Mouse (Mus musculus): ENCODE data around the gene Gck. TPM values are rescaled to one million over a fixed set of nuclear protein-coding genes. Genes with fewer than 3 reads are reported as not detected.
"Not testable (repeated sequence)": the region's sequence is repeated elsewhere in the genome, so short reads cannot be mapped to it uniquely, and the experiment has no call there.

The Gck gene
- polyA plus RNA-seq, 1 experiment: 0.33 TPM

DNA sequence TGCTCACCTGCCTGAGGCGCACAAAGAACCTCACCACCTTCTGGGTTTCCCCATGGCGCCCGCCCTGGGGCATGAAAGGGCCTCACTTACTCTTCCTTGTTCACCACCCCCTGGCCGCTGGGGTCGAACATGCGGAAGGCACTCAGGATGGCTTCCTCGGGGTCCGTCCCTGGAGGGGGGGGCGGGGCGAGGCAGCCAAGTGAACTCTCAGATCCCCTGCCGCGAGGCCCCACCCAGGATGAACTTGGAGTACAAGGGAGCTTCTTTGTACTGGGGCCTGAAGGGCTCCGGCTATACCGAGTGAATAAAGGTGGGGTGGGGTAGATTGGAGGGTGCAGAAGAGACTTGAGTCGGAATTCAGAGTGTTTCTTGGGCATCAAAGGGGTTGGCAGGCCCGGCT, 52.7 kb downstream of the Gck start:
- H3K4me3 ChIP-seq (ENCODE audit: low read depth, low read length): peak overlapping the region; percentile 31
- peaks cover 53% of the 10 kb centered on the region for H3K4me1 ChIP-seq (ENCODE audit: control insufficient read depth, insufficient read depth, insufficient read length, low read length)
- no peaks in the 10 kb centered on the region for H3K36me3 ChIP-seq (ENCODE audit: control insufficient read depth, insufficient read depth, low read length)
- TF ChIP-seq POLR2A (IDR thresholded peaks at IDR 0.05; ENCODE audit: low read depth, low read length) (no peak), CTCF (IDR thresholded peaks at IDR 0.05; ENCODE audit: extremely low read depth, insufficient read length, insufficient replicate concordance, low read depth, low read length) (no peak)
- no peak overlapping the region for H3K27ac ChIP-seq (ENCODE audit: insufficient read depth, low read depth, low read length)
- 29% methylated on average over 16 of the region's 16 CpGs for WGBS
- H3K27me3 ChIP-seq (ENCODE audit: control insufficient read depth, insufficient read depth, low read length): no peaks in the 10 kb centered on the region

DNA sequence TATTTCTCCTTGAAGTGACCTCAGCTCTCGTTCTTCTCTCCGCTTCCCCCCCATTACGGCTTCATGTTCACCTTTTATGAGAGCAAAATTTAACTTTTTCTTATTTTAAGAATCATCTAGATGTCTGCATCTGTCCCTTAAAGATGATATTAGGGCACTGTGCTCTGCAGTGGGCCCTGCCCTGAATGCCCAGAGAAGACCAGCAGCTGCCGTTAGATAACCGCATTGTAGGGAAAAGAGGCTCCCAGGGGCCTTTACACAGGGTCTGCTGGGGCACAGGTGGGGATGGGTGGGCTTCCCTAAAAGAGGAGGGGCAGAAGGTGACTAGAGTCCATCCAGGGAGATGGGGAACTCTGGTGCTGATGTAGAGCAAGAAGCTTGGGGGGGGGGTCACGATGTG, 56.1 kb downstream of the Gck start:
- H3K4me1 ChIP-seq (ENCODE audit: control insufficient read depth, insufficient read depth, insufficient read length, low read length): peaks cover 48% of the 10 kb centered on the region
- H3K27ac ChIP-seq (ENCODE audit: insufficient read depth, low read depth, low read length): no peak overlapping the region
- no peaks in the 10 kb centered on the region for H3K36me3 ChIP-seq (ENCODE audit: control insufficient read depth, insufficient read depth, low read length)
- no peaks in the 10 kb centered on the region for H3K27me3 ChIP-seq (ENCODE audit: control insufficient read depth, insufficient read depth, low read length)
- TF ChIP-seq CTCF (IDR thresholded peaks at IDR 0.05; ENCODE audit: extremely low read depth, insufficient read length, insufficient replicate concordance, low read depth, low read length) (no peak), POLR2A (IDR thresholded peaks at IDR 0.05; ENCODE audit: low read depth, low read length) (no peak)
- 95% methylated on average over 6 of the region's 6 CpGs for WGBS
- H3K4me3 ChIP-seq (ENCODE audit: low read depth, low read length): no peak overlapping the region

DNA sequence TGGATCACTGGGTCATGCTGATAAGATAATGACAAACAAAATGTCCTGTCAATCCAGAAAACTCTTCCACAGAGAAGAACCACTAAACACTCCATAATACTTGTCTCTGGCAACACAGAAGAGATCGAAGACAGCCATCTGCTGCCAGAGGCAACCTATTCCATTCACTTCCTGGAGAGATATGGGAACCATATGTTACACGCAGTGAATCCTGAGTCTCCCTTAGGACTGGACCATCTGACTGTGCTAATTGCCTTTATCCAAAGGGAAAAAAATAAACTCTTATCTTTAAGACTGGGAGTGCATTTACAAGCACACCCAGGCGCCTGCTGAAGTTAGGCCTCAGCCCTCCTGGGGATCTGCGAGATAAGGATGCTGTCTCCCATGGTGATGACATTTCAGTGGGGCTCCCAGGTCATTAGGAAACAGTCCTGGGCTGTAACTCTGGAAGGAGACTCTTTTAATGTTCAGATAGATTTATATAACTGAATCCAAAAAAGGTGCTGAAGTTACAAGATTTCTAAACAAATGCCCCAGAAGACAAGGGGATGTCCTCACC, 57.0 kb downstream of the Gck start:
- Histone ChIP-seq H3K27me3 (ENCODE audit: control insufficient read depth, insufficient read depth, low read length) (no peaks in the 10 kb centered on the region), H3K4me1 (ENCODE audit: control insufficient read depth, insufficient read depth, insufficient read length, low read length) (peaks cover 38% of the 10 kb centered on the region), H3K27ac (ENCODE audit: insufficient read depth, low read depth, low read length) (no peak overlapping the region), H3K4me3 (ENCODE audit: low read depth, low read length) (no peak overlapping the region), H3K36me3 (ENCODE audit: control insufficient read depth, insufficient read depth, low read length) (no peaks in the 10 kb centered on the region)
- WGBS: 24% methylated on average over 4 of the region's 4 CpGs
- TF ChIP-seq CTCF (IDR thresholded peaks at IDR 0.05; ENCODE audit: extremely low read depth, insufficient read length, insufficient replicate concordance, low read depth, low read length): no peak
- no peak for TF ChIP-seq POLR2A (IDR thresholded peaks at IDR 0.05; ENCODE audit: low read depth, low read length)

DNA sequence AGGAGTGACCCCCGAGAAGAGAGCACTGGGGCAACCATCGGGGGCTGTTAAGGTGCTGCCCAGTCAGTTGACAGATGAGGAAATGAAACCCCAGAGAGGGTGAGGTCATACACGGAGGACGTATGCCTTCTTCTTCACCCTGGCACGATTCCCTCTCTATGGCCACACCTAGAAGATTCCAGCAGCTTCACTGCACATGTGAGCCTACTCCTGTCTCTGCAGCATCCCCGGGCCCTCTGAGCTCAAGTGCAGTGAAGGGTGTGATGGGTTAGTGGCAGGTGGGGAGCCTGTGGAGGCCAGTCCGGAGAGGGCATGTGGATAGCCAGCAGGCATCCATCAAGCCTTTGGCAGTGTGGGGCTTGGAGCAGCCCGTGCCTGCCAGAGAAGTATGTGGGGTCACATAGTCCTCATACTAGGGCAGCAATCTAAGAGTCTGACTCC, 57.7 kb downstream of the Gck start:
- Histone ChIP-seq H3K36me3 (ENCODE audit: control insufficient read depth, insufficient read depth, low read length) (no peaks in the 10 kb centered on the region), H3K27ac (ENCODE audit: insufficient read depth, low read depth, low read length) (no peak overlapping the region), H3K4me1 (ENCODE audit: control insufficient read depth, insufficient read depth, insufficient read length, low read length) (peaks cover 32% of the 10 kb centered on the region), H3K4me3 (ENCODE audit: low read depth, low read length) (no peak overlapping the region), H3K27me3 (ENCODE audit: control insufficient read depth, insufficient read depth, low read length) (no peaks in the 10 kb centered on the region)
- WGBS: 26% methylated on average over 8 of the region's 8 CpGs
- TF ChIP-seq POLR2A (IDR thresholded peaks at IDR 0.05; ENCODE audit: low read depth, low read length) (no peak), CTCF (IDR thresholded peaks at IDR 0.05; ENCODE audit: extremely low read depth, insufficient read length, insufficient replicate concordance, low read depth, low read length) (no peak)

DNA sequence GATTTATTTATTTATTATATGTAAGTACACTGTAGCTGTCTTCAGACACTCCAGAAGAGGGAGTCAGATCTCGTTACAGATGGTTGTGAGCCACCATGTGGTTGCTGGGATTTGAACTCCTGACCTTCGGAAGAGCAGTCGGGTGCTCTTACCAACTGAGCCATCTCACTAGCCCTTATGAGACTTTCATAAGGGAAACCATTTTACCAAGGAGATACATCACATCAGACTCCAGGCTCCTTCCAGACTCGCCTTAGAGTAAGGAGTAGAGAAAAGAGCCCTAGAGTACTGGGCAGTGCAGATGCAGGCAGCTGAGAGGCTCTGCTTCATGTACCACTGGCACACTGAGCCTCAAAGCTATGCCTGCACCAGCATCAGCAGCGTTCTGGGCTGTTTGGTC, 61.3 kb downstream of the Gck start:
- WGBS: 76% methylated on average over 5 of the region's 5 CpGs

DNA sequence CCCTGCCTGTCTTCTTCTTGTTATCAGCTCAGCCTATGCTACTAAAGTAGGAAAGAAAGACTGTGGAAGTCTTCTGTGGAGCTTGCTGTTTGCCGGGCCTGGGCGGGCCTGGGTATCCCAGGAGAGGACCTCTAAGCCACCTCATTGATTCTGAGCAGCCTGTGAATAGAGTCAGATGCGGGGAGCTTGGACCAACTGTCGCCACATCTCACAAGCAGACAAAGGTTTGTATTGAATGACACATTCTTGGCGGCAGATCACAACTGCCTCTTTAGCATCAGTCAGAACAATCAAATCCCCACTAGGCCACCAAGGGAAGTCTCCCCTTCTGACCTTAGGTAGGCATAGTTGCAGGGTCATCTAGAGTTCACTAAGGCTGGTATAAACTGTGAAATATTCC, 62.6 kb downstream of the Gck start:
- no peak overlapping the region for H3K27ac ChIP-seq (ENCODE audit: insufficient read depth, low read depth, low read length)
- H3K4me1 ChIP-seq (ENCODE audit: control insufficient read depth, insufficient read depth, insufficient read length, low read length): peaks cover 4% of the 10 kb centered on the region
- no peaks in the 10 kb centered on the region for H3K36me3 ChIP-seq (ENCODE audit: control insufficient read depth, insufficient read depth, low read length)
- H3K27me3 ChIP-seq (ENCODE audit: control insufficient read depth, insufficient read depth, low read length): no peaks in the 10 kb centered on the region
- TF ChIP-seq CTCF (IDR thresholded peaks at IDR 0.05; ENCODE audit: extremely low read depth, insufficient read length, insufficient replicate concordance, low read depth, low read length): no peak
- whole genome bisulfite sequencing: 90% methylated on average over 5 of the region's 5 CpGs
- no peak overlapping the region for H3K4me3 ChIP-seq (ENCODE audit: low read depth, low read length)

More for the DNA sequence above, 61.3 kb downstream of the Gck start:
- not testable (repeated sequence) for H3K4me3 ChIP-seq (ENCODE audit: low read depth, low read length); H3K27me3 ChIP-seq (ENCODE audit: control insufficient read depth, insufficient read depth, low read length); H3K27ac ChIP-seq (ENCODE audit: insufficient read depth, low read depth, low read length); H3K36me3 ChIP-seq (ENCODE audit: control insufficient read depth, insufficient read depth, low read length)
- H3K4me1 ChIP-seq (ENCODE audit: control insufficient read depth, insufficient read depth, insufficient read length, low read length): peaks cover 13% of the 10 kb centered on the region

DNA sequence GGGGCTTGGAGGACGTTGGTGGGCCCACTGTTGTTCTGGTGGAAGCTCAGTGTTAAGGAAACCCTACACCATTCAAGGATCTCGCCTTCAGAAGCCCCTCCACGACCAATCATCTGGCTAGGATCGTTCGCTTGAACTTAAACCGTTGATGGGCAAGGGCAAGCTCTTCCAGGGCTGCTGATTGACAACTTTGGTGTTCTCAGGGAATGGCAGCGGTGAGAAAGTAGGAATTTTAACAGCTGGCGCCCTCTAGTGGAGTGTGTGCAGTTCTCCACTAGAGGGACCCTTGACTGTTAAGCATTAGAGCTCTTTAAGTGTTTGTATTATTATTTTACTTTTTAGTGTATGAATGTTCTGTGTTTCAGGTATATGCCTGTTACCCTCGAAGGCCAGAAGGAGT, 63.7 kb downstream of the Gck start:
- Histone ChIP-seq H3K27me3 (ENCODE audit: control insufficient read depth, insufficient read depth, low read length) (no peaks in the 10 kb centered on the region), H3K4me3 (ENCODE audit: low read depth, low read length) (no peak overlapping the region), H3K4me1 (ENCODE audit: control insufficient read depth, insufficient read depth, insufficient read length, low read length) (no peaks in the 10 kb centered on the region), H3K27ac (ENCODE audit: insufficient read depth, low read depth, low read length) (no peak overlapping the region), H3K36me3 (ENCODE audit: control insufficient read depth, insufficient read depth, low read length) (no peaks in the 10 kb centered on the region)
- 16% methylated on average over 9 of the region's 9 CpGs for WGBS
- TF ChIP-seq POLR2A (IDR thresholded peaks at IDR 0.05; ENCODE audit: low read depth, low read length): no peak
- peak; percentile 67; the same call in 1 of the 2 replicates for TF ChIP-seq CTCF (IDR thresholded peaks at IDR 0.05; ENCODE audit: extremely low read depth, insufficient read length, insufficient replicate concordance, low read depth, low read length)

DNA sequence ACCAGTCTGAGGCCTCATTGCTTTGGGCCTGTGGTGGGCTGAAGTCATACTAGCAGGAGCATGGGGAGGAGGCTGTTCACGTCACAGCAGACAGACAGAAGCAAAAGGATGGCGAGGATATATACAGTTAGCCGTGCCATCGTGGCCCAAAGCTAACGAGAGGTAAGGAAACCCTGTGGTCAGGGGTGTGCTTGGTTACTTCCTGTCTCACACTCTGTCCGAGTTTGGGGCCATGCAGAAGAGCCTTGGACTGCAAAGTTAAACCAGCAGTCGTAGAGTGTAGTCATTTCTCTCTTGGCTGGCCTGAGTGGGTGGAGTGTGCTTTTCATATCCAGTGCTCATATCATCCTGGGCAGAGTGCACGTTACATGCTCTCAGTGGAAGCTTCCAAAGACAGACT, 67.4 kb downstream of the Gck start:
- H3K27me3 ChIP-seq (ENCODE audit: control insufficient read depth, insufficient read depth, low read length): no peaks in the 10 kb centered on the region
- H3K36me3 ChIP-seq (ENCODE audit: control insufficient read depth, insufficient read depth, low read length): no peaks in the 10 kb centered on the region
- no peak overlapping the region for H3K4me3 ChIP-seq (ENCODE audit: low read depth, low read length)
- WGBS: 68% methylated on average over 8 of the region's 8 CpGs
- no peak overlapping the region for H3K27ac ChIP-seq (ENCODE audit: insufficient read depth, low read depth, low read length)
- TF ChIP-seq CTCF (IDR thresholded peaks at IDR 0.05; ENCODE audit: extremely low read depth, insufficient read length, insufficient replicate concordance, low read depth, low read length): no peak
- no peak for TF ChIP-seq POLR2A (IDR thresholded peaks at IDR 0.05; ENCODE audit: low read depth, low read length)
- peaks cover 3% of the 10 kb centered on the region for H3K4me1 ChIP-seq (ENCODE audit: control insufficient read depth, insufficient read depth, insufficient read length, low read length)

Data from small intestine, adult 2 months (tissue).